Mouse (Mus musculus): ENCODE data around the gene Mgat3. TPM values are rescaled to one million over a fixed set of nuclear protein-coding genes. Genes with fewer than 3 reads are reported as not detected.

Gene Mgat3
- polyA plus RNA-seq, 1 experiment from 2014 or later = 22.3 TPM

- no peak overlapping the region for H3K4me3 ChIP-seq (replicated peaks; ENCODE audit: low read length)
- H3K4me2 ChIP-seq (replicated peaks) = no peak overlapping the region
- no peak overlapping the region for H3K27ac ChIP-seq
- H3K9ac ChIP-seq = no peak overlapping the region
- 94% methylated on average over 12 of the region's 12 CpGs for WGBS
- H3K9me3 ChIP-seq (ENCODE audit: control insufficient read depth, low read length) = no peaks in the 10 kb centered on the region
- DNase-seq (ENCODE audit: low spot score) (no peak), ATAC-seq (ENCODE audit: low FRiP score) (no peak)
- peaks cover 82% of the 10 kb centered on the region for H3K36me3 ChIP-seq (replicated peaks; ENCODE audit: control insufficient read depth, insufficient read depth)
- no peaks in the 10 kb centered on the region for H3K27me3 ChIP-seq (ENCODE audit: control insufficient read depth, insufficient read depth, low read length)
- no peaks in the 10 kb centered on the region for H3K4me1 ChIP-seq (replicated peaks; ENCODE audit: control insufficient read depth, insufficient read depth, low read length)
Measured at GRCm38 (mm10) chr15:80248135-80248534, 74.6 kb downstream of the Mgat3 start.

- DNase-seq (ENCODE audit: low spot score) (no peak), ATAC-seq (ENCODE audit: low FRiP score) (no peak)
- Histone ChIP-seq H3K27ac (no peak overlapping the region), H3K36me3 (replicated peaks; ENCODE audit: control insufficient read depth, insufficient read depth) (peaks cover 80% of the 10 kb centered on the region), H3K9ac (no peak overlapping the region), H3K4me1 (replicated peaks; ENCODE audit: control insufficient read depth, insufficient read depth, low read length) (peaks cover under 1% of the 10 kb centered on the region), H3K4me3 (replicated peaks; ENCODE audit: low read length) (no peak overlapping the region), H3K27me3 (ENCODE audit: control insufficient read depth, insufficient read depth, low read length) (no peaks in the 10 kb centered on the region), H3K9me3 (ENCODE audit: control insufficient read depth, low read length) (no peaks in the 10 kb centered on the region), H3K4me2 (replicated peaks) (no peak overlapping the region)
- 96% methylated on average over 1 of the region's 1 CpGs for WGBS
Measured at GRCm38 (mm10) chr15:80248596-80248995, 75.1 kb downstream of the Mgat3 start.

GRCm38 (mm10) chr15:80249672-80250071 is 76.2 kb downstream of the Mgat3 start:
- Histone ChIP-seq H3K4me1 (replicated peaks; ENCODE audit: control insufficient read depth, insufficient read depth, low read length) (peaks cover 10% of the 10 kb centered on the region), H3K36me3 (replicated peaks; ENCODE audit: control insufficient read depth, insufficient read depth) (peaks cover 80% of the 10 kb centered on the region), H3K27me3 (ENCODE audit: control insufficient read depth, insufficient read depth, low read length) (no peaks in the 10 kb centered on the region), H3K9me3 (ENCODE audit: control insufficient read depth, low read length) (no peaks in the 10 kb centered on the region), H3K27ac (no peak overlapping the region), H3K4me3 (replicated peaks; ENCODE audit: low read length) (no peak overlapping the region), H3K4me2 (replicated peaks) (no peak overlapping the region), H3K9ac (no peak overlapping the region)
- WGBS = 97% methylated on average over 10 of the region's 10 CpGs
- ATAC-seq (ENCODE audit: low FRiP score) = no peak
- DNase-seq (ENCODE audit: low spot score) = no peak

- WGBS = 94% methylated on average over 6 of the region's 6 CpGs
- H3K36me3 ChIP-seq (replicated peaks; ENCODE audit: control insufficient read depth, insufficient read depth) = peaks cover 76% of the 10 kb centered on the region
- no peak for ATAC-seq (ENCODE audit: low FRiP score)
Measured at GRCm38 (mm10) chr15:80250586-80250985, 77.1 kb downstream of the Mgat3 start.

GRCm38 (mm10) chr15:80253530-80253929 is 80.0 kb downstream of the Mgat3 start:
- Histone ChIP-seq H3K4me1 (replicated peaks; ENCODE audit: control insufficient read depth, insufficient read depth, low read length) (peaks cover 27% of the 10 kb centered on the region), H3K36me3 (replicated peaks; ENCODE audit: control insufficient read depth, insufficient read depth) (peaks cover 71% of the 10 kb centered on the region), H3K4me2 (replicated peaks) (no peak overlapping the region), H3K27ac (peak overlapping the region; percentile 99; the same call in 1 of the 2 replicates), H3K27me3 (ENCODE audit: control insufficient read depth, insufficient read depth, low read length) (no peaks in the 10 kb centered on the region), H3K9me3 (ENCODE audit: control insufficient read depth, low read length) (no peaks in the 10 kb centered on the region), H3K9ac (no peak overlapping the region), H3K4me3 (replicated peaks; ENCODE audit: low read length) (no peak overlapping the region)
- 45% methylated on average over 2 of the region's 2 CpGs for WGBS
- DNase-seq (ENCODE audit: low spot score) = no peak
- ATAC-seq (ENCODE audit: low FRiP score) = no peak

More at GRCm38 (mm10) chr15:80250586-80250985, 77.1 kb downstream of the Mgat3 start:
- Histone ChIP-seq H3K27ac (no peak overlapping the region), H3K4me2 (replicated peaks) (no peak overlapping the region), H3K4me3 (replicated peaks; ENCODE audit: low read length) (no peak overlapping the region), H3K9me3 (ENCODE audit: control insufficient read depth, low read length) (no peaks in the 10 kb centered on the region), H3K27me3 (ENCODE audit: control insufficient read depth, insufficient read depth, low read length) (no peaks in the 10 kb centered on the region), H3K9ac (no peak overlapping the region), H3K4me1 (replicated peaks; ENCODE audit: control insufficient read depth, insufficient read depth, low read length) (peaks cover 10% of the 10 kb centered on the region)
- DNase-seq (ENCODE audit: low spot score) = no peak

- no peaks in the 10 kb centered on the region for H3K27me3 ChIP-seq (ENCODE audit: control insufficient read depth, insufficient read depth, low read length)
- DNase-seq (ENCODE audit: low spot score) (no peak), ATAC-seq (ENCODE audit: low FRiP score) (no peak)
- H3K9me3 ChIP-seq (ENCODE audit: control insufficient read depth, low read length) = no peaks in the 10 kb centered on the region
- peaks cover 27% of the 10 kb centered on the region for H3K4me1 ChIP-seq (replicated peaks; ENCODE audit: control insufficient read depth, insufficient read depth, low read length)
- H3K27ac ChIP-seq = peak overlapping the region; percentile 99
- 64% methylated on average over 6 of the region's 6 CpGs for WGBS
- peak overlapping the region; percentile 78 for H3K9ac ChIP-seq
- H3K36me3 ChIP-seq (replicated peaks; ENCODE audit: control insufficient read depth, insufficient read depth) = peaks cover 68% of the 10 kb centered on the region
- H3K4me3 ChIP-seq (replicated peaks; ENCODE audit: low read length) = peak overlapping the region; percentile 97
- H3K4me2 ChIP-seq (replicated peaks) = peak overlapping the region; percentile 94
Measured at GRCm38 (mm10) chr15:80254207-80254606, 80.7 kb downstream of the Mgat3 start.

- DNase-seq (ENCODE audit: low spot score) = peak; percentile 99
- ATAC-seq (ENCODE audit: low FRiP score) = peak; percentile 96
- Histone ChIP-seq H3K4me3 (replicated peaks; ENCODE audit: low read length) (peak within 1 kb of the TSS; percentile 97), H3K27me3 (ENCODE audit: control insufficient read depth, insufficient read depth, low read length) (no peaks in the 10 kb centered on the region), H3K9me3 (ENCODE audit: control insufficient read depth, low read length) (no peaks in the 10 kb centered on the region), H3K36me3 (replicated peaks; ENCODE audit: control insufficient read depth, insufficient read depth) (peaks cover 66% of the 10 kb centered on the region), H3K4me2 (replicated peaks) (peak within 1 kb of the TSS; percentile 94), H3K9ac (peak within 1 kb of the TSS; percentile 100), H3K4me1 (replicated peaks; ENCODE audit: control insufficient read depth, insufficient read depth, low read length) (peaks cover 27% of the 10 kb centered on the region), H3K27ac (peak within 1 kb of the TSS; percentile 99)
- 1% methylated on average over 56 of the region's 62 CpGs for WGBS
Measured at GRCm38 (mm10) chr15:80254847-80255645, 81.5 kb downstream of the Mgat3 start, which contains the start of gene Atf4. Gene Atf4, plus strand, starts transcription at chr15:80255184.

GRCm38 (mm10) chr15:80255646-80256121 is 82.2 kb downstream of the Mgat3 start:
- Histone ChIP-seq H3K36me3 (replicated peaks; ENCODE audit: control insufficient read depth, insufficient read depth) (peaks cover 65% of the 10 kb centered on the region), H3K9me3 (ENCODE audit: control insufficient read depth, low read length) (no peaks in the 10 kb centered on the region), H3K27me3 (ENCODE audit: control insufficient read depth, insufficient read depth, low read length) (no peaks in the 10 kb centered on the region), H3K27ac (peak overlapping the region; percentile 99), H3K4me2 (replicated peaks) (peak overlapping the region; percentile 94), H3K9ac (peak overlapping the region; percentile 100), H3K4me1 (replicated peaks; ENCODE audit: control insufficient read depth, insufficient read depth, low read length) (peaks cover 27% of the 10 kb centered on the region), H3K4me3 (replicated peaks; ENCODE audit: low read length) (peak overlapping the region; percentile 97)
- WGBS = under 1% methylated on average over 50 of the region's 51 CpGs
- DNase-seq (ENCODE audit: low spot score) (peak; percentile 72), ATAC-seq (ENCODE audit: low FRiP score) (peak; percentile 7)

- Histone ChIP-seq H3K4me2 (replicated peaks) (peak overlapping the region; percentile 94), H3K27me3 (ENCODE audit: control insufficient read depth, insufficient read depth, low read length) (no peaks in the 10 kb centered on the region), H3K4me3 (replicated peaks; ENCODE audit: low read length) (peak overlapping the region; percentile 97), H3K9ac (peak overlapping the region; percentile 100), H3K4me1 (replicated peaks; ENCODE audit: control insufficient read depth, insufficient read depth, low read length) (peaks cover 27% of the 10 kb centered on the region), H3K9me3 (ENCODE audit: control insufficient read depth, low read length) (no peaks in the 10 kb centered on the region), H3K36me3 (replicated peaks; ENCODE audit: control insufficient read depth, insufficient read depth) (peaks cover 60% of the 10 kb centered on the region), H3K27ac (peak overlapping the region; percentile 99)
- 14% methylated on average over 16 of the region's 16 CpGs for WGBS
- DNase-seq (ENCODE audit: low spot score) (no peak), ATAC-seq (ENCODE audit: low FRiP score) (no peak)
Measured at GRCm38 (mm10) chr15:80256242-80256641, 82.7 kb downstream of the Mgat3 start.

All from hindbrain, embryonic 14.5 days (tissue).